In the genomic region with DNA sequence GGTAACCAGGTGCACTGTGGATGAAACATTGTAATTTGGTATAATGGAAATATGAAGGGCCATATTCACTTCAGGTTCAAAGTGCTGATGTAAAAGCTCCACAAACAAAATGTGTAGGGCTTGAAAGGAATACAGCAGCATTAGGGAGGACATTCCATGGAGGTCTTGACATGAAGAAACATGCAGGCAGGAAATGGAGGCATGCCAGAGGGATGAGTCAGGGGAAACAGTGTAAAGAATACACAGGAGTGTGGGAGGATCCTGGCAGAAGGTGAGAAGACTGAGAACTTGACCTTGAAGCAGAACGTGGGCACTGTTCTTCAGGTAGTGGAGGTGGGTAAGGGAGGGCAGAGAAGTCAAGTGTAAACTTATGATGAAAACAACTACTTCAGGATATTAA, we compare ENCODE assay signal across 19 mouse cellular contexts.
DNase-seq lines count a peak whose midpoint lies in the region; ATAC-seq and TF ChIP-seq lines count a peak whose summit lies in the region.
"Had no signal": no experiment of that assay in that cellular context is flagged by ENCODE, and none has a peak within 500 bp of the region (broad histone marks: within the 10 kb centered on the region; RNA-seq: fewer than 3 reads in every experiment).

No protein-coding gene starts in this region.

- no peak overlapping the region for H3K4me2 ChIP-seq in embryonic facial prominence, embryonic 11.5 days (ENCODE audit: low read depth, low read length)
- H3K4me2 ChIP-seq: forebrain, embryonic 13.5 days; heart, embryonic 15.5 days; hindbrain, embryonic 12.5 days; lung, embryonic 15.5 days; midbrain, embryonic 11.5 days; neural tube, embryonic 15.5 days; stomach, embryonic 15.5 days had no signal

- H3K36me3 ChIP-seq in embryonic facial prominence, embryonic 11.5 days (replicated peaks; ENCODE audit: control insufficient read depth, insufficient read depth, low read depth, low read length) = no peaks in the 10 kb centered on the region
- no peaks in the 10 kb centered on the region for H3K36me3 ChIP-seq in embryonic facial prominence, embryonic 10.5 days (replicated peaks)
- H3K36me3 ChIP-seq: heart, embryonic 15.5 days; hindbrain, embryonic 12.5 days; lung, embryonic 15.5 days; neural tube, embryonic 15.5 days; stomach, embryonic 15.5 days had no signal

- no peak for TF ChIP-seq CTCF in gastrocnemius, adult 2 months (IDR thresholded peaks at IDR 0.05)

- no peak overlapping the region for H3K4me3 ChIP-seq in embryonic facial prominence, embryonic 11.5 days (ENCODE audit: low read depth, low read length)
- H3K4me3 ChIP-seq in embryonic facial prominence, embryonic 10.5 days = no peak overlapping the region
- H3K4me3 ChIP-seq in gastrocnemius, adult 2 months = no peak overlapping the region
- H3K4me3 ChIP-seq: forebrain, embryonic 13.5 days; heart, embryonic 15.5 days; hindbrain, embryonic 12.5 days; lung, embryonic 15.5 days; neural tube, embryonic 15.5 days; stomach, embryonic 15.5 days had no signal

- ATAC-seq in embryonic facial prominence, embryonic 11.5 days (replicated peaks; ENCODE audit: insufficient number of reproducible peaks, low FRiP score, low TSS enrichment, low read depth) = no peak
- ATAC-seq: forebrain, embryonic 13.5 days had no signal

- 86% methylated on average over 1 of the region's 1 CpGs for WGBS in embryonic facial prominence, embryonic 11.5 days
- 75% methylated on average over 1 of the region's 1 CpGs for WGBS in embryonic facial prominence, embryonic 10.5 days

- H3K4me1 ChIP-seq in embryonic facial prominence, embryonic 11.5 days (ENCODE audit: control insufficient read depth, insufficient read depth, low read length) = no peaks in the 10 kb centered on the region
- no peaks in the 10 kb centered on the region for H3K4me1 ChIP-seq in embryonic facial prominence, embryonic 10.5 days
- H3K4me1 ChIP-seq: forebrain, embryonic 13.5 days; hindbrain, embryonic 12.5 days; lung, embryonic 15.5 days; neural tube, embryonic 15.5 days; stomach, embryonic 15.5 days had no signal

- H3K9ac ChIP-seq in embryonic facial prominence, embryonic 11.5 days (replicated peaks; ENCODE audit: low read length) = no peak overlapping the region
- H3K9ac ChIP-seq: forebrain, embryonic 13.5 days; heart, embryonic 15.5 days; hindbrain, embryonic 12.5 days; lung, embryonic 15.5 days; neural tube, embryonic 15.5 days; stomach, embryonic 15.5 days had no signal

- H3K9me3 ChIP-seq in embryonic facial prominence, embryonic 11.5 days (replicated peaks; ENCODE audit: control insufficient read depth, low read length) = no peaks in the 10 kb centered on the region
- no peaks in the 10 kb centered on the region for H3K9me3 ChIP-seq in embryonic facial prominence, embryonic 10.5 days
- H3K9me3 ChIP-seq: forebrain, embryonic 13.5 days; heart, embryonic 15.5 days; hindbrain, embryonic 12.5 days; lung, embryonic 15.5 days; neural tube, embryonic 15.5 days; stomach, embryonic 15.5 days had no signal

- no peak overlapping the region for H3K27ac ChIP-seq in embryonic facial prominence, embryonic 11.5 days (replicated peaks; ENCODE audit: low read depth, low read length)
- H3K27ac ChIP-seq in embryonic facial prominence, embryonic 10.5 days (replicated peaks) = no peak overlapping the region
- H3K27ac ChIP-seq in gastrocnemius, adult 2 months = no peak overlapping the region
- H3K27ac ChIP-seq: forebrain, embryonic 13.5 days; heart, embryonic 15.5 days; hindbrain, embryonic 12.5 days; lung, embryonic 15.5 days; neural tube, embryonic 15.5 days; stomach, embryonic 15.5 days had no signal

- DNase-seq in embryonic facial prominence, embryonic 11.5 days (ENCODE audit: low spot score) = peak; percentile 2
- no peak for DNase-seq in embryonic facial prominence, embryonic 10.5 days (ENCODE audit: low spot score)
- peak; percentile 10 for DNase-seq in ovary, adult 18-20 months (ENCODE audit: low spot score)
- no peak for DNase-seq in ovary, postnatal 10 days (ENCODE audit: low spot score)
- DNase-seq in kidney, postnatal 36 days = peak; percentile 11 to 13
- DNase-seq in urinary bladder, postnatal 36 days (ENCODE audit: low spot score in 2 of 2) = peak; percentile 9 to 26
- DNase-seq in gastrocnemius, adult 2 months = no peak
- no peak for DNase-seq in right cerebral cortex, postnatal 4 days
- DNase-seq: cerebellum, adult 11 months; heart, adult 11 months; liver; spleen, adult 18-20 months had no signal

- 0 out of 2 replicates have a peak, but pooled peaks cover 2% of the 10 kb centered on the region for H3K27me3 ChIP-seq in embryonic facial prominence, embryonic 11.5 days (ENCODE audit: control insufficient read depth, insufficient read depth, low read length)
- peaks cover 92% of the 10 kb centered on the region for H3K27me3 ChIP-seq in embryonic facial prominence, embryonic 10.5 days (replicated peaks; ENCODE audit: low read depth, poor library complexity, severe bottlenecking)
- H3K27me3 ChIP-seq: heart, embryonic 15.5 days had no signal

- intact Hi-C loops in gastrocnemius, adult 2 months (cut with DNase I) = no loop called here

Comparison
In these comparisons a context has a peak if more than half of its experiments do, and no peak if none do; other contexts are left out.
1. DNase-seq: peak in embryonic facial prominence, embryonic 11.5 days (single experiment), ovary, adult 18-20 months (single experiment), kidney, postnatal 36 days (2 of 2) and urinary bladder, postnatal 36 days (2 of 2); none in embryonic facial prominence, embryonic 10.5 days (single experiment), ovary, postnatal 10 days (single experiment), gastrocnemius, adult 2 months (single experiment) and right cerebral cortex, postnatal 4 days (single experiment).